Mouse (Mus musculus): Measurements from ENCODE around the gene Sppl2b. TPM values are rescaled to one million over a fixed set of nuclear protein-coding genes. Genes with fewer than 3 reads are reported as not detected.
A peak's percentile ranks its signal among the peaks of the same experiment; 100 is the strongest.
"Not testable (repeated sequence)": the region's sequence is repeated elsewhere in the genome, so short reads cannot be mapped to it uniquely, and the experiment has no call there.

The Sppl2b gene
- total RNA-seq (2021), result 10 to 100 TPM; 43.5 to 47.7 TPM
- long read RNA-seq, experiment 1, transcript Sppl2b-201 (15 exons, 2,869 nt), result major isoform, 19 of 51 reads
- long read RNA-seq, experiment 1, partial matches to known transcripts, result 8 of 51 reads
- long read RNA-seq, experiment 1, other reads (novel, unspliced or antisense), result 24 of 51 reads
- long read RNA-seq, experiment 2, transcript Sppl2b-201 (15 exons, 2,869 nt), result major isoform, 39 of 126 reads
- long read RNA-seq, experiment 2, partial matches to known transcripts, result 23 of 126 reads
- long read RNA-seq, experiment 2, other reads (novel, unspliced or antisense), result 64 of 126 reads

GRCm38 (mm10) chr10:80854913-80855748 is at the start of gene Sppl2b, which contains the start of gene Lsm7:
TSS of gene Sppl2b (plus strand) at chr10:80855275.
TSS of gene Lsm7 (minus strand) at chr10:80855209.
- peak; percentile 95 to 98 for DNase-seq (ENCODE audit: low spot score in 2 of 2)

- no peak for DNase-seq (ENCODE audit: low spot score in 2 of 2)
Observed at GRCm38 (mm10) chr10:80805322-80805721, 49.8 kb upstream of the Sppl2b start.

- DNase-seq (ENCODE audit: low spot score in 2 of 2), result peak; percentile 73 to 77
Observed at GRCm38 (mm10) chr10:80805925-80806324, 49.1 kb upstream of the Sppl2b start.

GRCm38 (mm10) chr10:80806341-80807056 is 48.6 kb upstream of the Sppl2b start:
- no peak for DNase-seq (ENCODE audit: low spot score in 2 of 2)

- DNase-seq (ENCODE audit: low spot score in 2 of 2), result peak in 1 of 2 experiments; percentile 45
Observed at GRCm38 (mm10) chr10:80807057-80807627, 47.9 kb upstream of the Sppl2b start.

GRCm38 (mm10) chr10:80808099-80808984 is 46.7 kb upstream of the Sppl2b start:
- DNase-seq (ENCODE audit: low spot score in 2 of 2), result no peak

GRCm38 (mm10) chr10:80808985-80809632 is 46.0 kb upstream of the Sppl2b start:
- no peak for DNase-seq (ENCODE audit: low spot score in 2 of 2)

- no peak for DNase-seq (ENCODE audit: low spot score in 2 of 2)
Observed at GRCm38 (mm10) chr10:80810084-80810483, 45.0 kb upstream of the Sppl2b start.

- no peak for DNase-seq (ENCODE audit: low spot score in 2 of 2)
Observed at GRCm38 (mm10) chr10:80812391-80813041, 42.6 kb upstream of the Sppl2b start.

- no peak for DNase-seq (ENCODE audit: low spot score in 2 of 2)
Observed at GRCm38 (mm10) chr10:80813366-80813765, 41.7 kb upstream of the Sppl2b start, which contains the start of gene Jsrp1. TSS of gene Jsrp1 (minus strand) at chr10:80813498.

- no peak for DNase-seq (ENCODE audit: low spot score in 2 of 2)
Observed at GRCm38 (mm10) chr10:80814800-80815199, 40.3 kb upstream of the Sppl2b start.

GRCm38 (mm10) chr10:80816303-80816702 is 38.8 kb upstream of the Sppl2b start:
- DNase-seq (ENCODE audit: low spot score in 2 of 2), result not testable (repeated sequence)

GRCm38 (mm10) chr10:80817164-80817563 is 37.9 kb upstream of the Sppl2b start:
- DNase-seq (ENCODE audit: low spot score in 2 of 2), result no peak

- DNase-seq (ENCODE audit: low spot score in 2 of 2), result not testable (repeated sequence)
Observed at GRCm38 (mm10) chr10:80817955-80818354, 37.1 kb upstream of the Sppl2b start.

- no peak for DNase-seq (ENCODE audit: low spot score in 2 of 2)
Observed at GRCm38 (mm10) chr10:80818599-80819281, 36.3 kb upstream of the Sppl2b start.

GRCm38 (mm10) chr10:80819406-80819805 is 35.7 kb upstream of the Sppl2b start:
- no peak for DNase-seq (ENCODE audit: low spot score in 2 of 2)

GRCm38 (mm10) chr10:80821991-80822390 is 33.1 kb upstream of the Sppl2b start:
- DNase-seq (ENCODE audit: low spot score in 2 of 2), result no peak

- DNase-seq (ENCODE audit: low spot score in 2 of 2), result no peak
Observed at GRCm38 (mm10) chr10:80822528-80822927, 32.5 kb upstream of the Sppl2b start.
